Mouse (Mus musculus) left cerebral cortex, adult 18-20 months (tissue): Measurements from ENCODE around the gene Nkd1. TPM values are rescaled to one million over a fixed set of nuclear protein-coding genes. Genes with fewer than 3 reads are reported as not detected.

ENCODE experiments used
- DNase-seq, 2 experiments: peaks; one replicate each; pipeline ENCODE4 v3.0.0; 2021 to 2022; ENCODE audit warnings: low spot score in 2 of 2, mixed read lengths in 1 of 2
- total RNA-seq, 2 experiments: library from RNA; stranded (reverse); gene quantifications; 2 replicates each; pipeline ENCODE4 v1.2.3; 2021

Nkd1 gene
- total RNA-seq, 2 experiments from 2014 or later: 13.0 to 13.8 TPM

DNA sequence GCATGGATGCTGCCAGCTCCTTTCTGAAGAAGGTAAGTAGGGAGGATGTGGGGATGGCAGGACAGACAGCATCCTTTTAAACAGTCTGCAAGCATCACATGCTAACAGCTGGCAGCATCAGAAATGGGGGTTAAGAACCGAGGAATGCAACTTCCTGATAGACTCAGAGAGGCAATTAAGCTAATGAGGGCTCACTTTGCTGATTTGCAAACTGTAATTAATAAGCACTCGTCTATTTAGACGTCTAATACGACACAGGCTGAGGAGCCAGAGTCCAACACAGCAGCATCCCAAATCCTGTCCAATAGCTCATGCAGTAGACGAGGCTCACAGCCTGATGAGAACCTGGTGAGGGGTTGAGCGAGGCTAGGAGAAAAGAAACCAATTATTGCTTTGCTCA lies 89.1 kb downstream of the Nkd1 start:
- DNase-seq: no peak

DNA sequence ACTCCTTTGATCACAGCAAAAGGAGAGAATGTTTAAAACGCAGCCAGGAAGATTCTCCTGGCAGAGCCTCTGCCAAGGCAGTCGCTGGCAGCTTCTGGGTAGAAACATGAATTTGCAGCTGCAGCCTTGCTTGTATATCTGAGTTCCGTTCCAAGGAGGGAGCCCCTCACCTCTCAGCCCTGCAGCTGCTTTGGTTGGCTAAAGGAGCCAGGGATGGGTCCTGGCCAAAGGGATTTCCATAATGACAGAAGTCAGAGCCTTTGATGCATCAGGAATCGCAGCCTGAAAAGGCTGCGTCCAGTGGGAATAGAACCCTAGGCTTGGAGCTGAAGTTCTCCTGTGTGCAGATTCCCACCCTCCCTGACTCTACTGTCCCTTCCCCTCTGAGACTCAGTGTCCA lies 93.8 kb downstream of the Nkd1 start:
- DNase-seq: no peak

DNA sequence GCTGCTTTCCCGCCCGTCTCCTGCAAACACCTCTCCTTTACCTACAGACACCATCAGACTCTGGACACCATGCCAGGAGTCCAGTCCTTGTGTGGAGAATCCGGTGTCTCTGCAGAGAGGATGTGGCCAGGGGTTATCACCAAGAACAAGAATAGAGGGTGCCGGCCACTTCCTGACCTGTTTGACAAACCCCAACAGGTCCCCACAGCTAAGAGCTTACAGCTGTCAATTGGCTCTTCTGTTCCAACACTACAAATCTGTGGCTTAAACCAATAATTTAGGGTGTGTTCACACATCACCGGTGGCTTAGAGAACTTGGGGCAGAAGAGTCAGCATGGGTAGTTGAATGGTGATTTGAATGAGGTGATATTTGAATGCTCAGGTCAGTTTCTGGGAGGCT lies 97.5 kb downstream of the Nkd1 start:
- DNase-seq: no peak

DNA sequence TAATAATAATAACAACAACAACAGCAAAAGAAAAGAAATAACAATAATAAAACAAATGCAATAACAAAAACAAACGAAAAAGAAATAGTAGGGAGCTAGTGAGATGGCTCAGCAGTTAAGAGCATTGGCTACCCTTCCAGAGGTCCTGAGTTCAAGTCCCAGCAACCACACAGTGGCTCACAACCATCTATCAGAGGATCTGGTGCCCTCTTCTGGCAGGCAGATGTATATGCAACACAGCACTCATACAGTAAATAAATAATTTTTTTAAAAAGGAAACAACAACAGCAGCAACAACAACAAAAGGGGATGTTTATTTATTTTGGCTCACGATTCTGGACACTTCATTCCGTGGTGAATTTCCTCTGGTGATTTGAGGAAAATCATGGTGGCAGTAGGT lies 98.4 kb downstream of the Nkd1 start:
- no peak for DNase-seq

DNA sequence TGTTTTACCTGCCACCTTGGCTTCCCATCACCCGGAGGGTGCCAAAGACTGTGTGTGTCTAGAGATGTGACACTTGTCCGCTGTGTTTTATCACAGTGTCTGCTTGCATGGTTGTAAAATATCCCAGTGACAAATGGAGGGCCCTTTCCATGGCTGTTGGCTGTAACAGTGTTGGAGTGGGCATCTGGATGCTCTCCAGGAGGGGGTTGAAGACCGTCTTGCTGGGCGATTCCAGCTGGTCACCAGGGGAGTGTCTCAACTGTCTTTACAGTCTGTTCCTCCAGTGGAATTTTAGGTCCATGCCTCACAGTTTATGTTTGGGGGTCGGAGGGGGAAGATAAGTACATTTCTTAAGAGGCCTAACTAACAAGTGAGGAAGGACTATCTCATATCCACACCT lies 99.8 kb downstream of the Nkd1 start:
- DNase-seq: no peak

DNA sequence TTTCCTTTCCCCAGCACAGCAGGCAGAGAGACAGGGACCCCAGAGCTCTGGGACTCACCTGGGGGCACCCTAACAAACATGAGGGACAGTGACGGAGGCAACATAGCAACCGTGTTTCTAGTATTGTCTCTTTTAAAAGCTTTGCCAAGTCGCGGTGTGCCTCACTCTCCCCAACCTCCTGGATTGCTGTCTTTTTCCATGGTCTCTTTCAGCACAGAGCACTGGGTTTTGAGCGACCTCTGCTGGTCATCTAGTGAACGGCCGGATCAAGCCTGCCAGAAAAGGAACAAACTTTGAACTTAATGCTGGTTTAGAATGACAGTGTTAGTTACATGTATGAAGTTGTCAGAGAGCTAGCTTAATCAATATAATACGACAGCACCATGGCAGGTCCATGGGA lies 100.3 kb downstream of the Nkd1 start:
- peak; percentile 82 to 84 for DNase-seq

DNA sequence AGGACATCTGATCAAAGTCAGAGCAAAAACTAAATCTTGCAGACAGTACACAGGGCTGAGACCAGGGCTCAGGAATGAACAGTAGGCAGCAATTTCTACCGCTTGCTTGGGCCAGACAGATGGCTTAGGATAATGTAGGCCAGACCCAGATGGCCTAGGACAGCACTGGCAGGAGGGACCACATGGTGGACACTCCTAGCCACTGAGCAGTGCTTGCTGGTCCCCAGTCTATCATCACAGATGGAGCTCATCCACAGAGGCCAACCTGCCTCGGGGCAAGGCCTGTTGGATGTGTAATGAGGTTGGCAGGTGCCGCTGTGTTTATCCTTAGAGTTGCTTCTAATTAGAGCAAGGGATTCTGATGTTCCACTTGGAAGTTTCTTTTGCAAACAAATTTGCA lies 102.2 kb downstream of the Nkd1 start:
- no peak for DNase-seq

DNA sequence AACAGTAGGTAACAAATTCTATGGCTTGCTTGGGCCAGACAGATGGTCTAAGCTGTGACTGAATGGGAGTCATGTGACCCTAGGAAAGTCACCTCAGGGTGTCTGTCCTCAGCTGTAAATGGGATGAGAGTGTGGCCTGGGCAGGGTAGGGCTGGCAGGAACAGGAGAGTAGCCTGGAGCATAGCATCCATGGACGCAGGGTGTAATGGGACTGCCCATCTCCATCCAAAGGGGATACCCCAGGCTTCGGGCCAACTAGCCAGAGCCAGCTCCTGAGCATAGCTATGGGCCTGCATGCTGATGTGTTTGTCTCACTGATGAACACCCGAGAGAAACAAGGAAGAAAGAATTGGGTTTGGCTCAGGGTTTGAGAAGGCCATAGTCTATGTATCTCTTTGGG lies 103.1 kb downstream of the Nkd1 start:
- DNase-seq: no peak

DNA sequence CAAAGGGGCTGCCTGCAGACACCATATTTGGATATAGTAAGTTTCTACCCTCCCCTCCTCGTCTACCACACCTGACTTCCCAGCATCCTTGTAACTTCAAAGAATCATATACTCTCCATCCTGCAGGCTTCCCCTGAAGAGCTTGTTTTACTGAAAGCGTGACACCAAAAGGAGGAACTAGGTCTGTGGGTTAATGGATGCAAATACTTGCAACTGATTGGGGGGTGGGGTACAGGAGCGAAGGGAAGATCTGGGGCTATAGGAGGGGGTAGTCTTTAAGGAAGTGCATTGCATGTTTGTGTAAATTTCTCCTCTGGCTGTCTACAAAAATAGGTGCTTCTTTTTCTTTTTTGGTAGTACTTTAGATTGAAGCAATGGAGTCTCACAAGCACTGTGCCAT lies 105.3 kb downstream of the Nkd1 start:
- DNase-seq: no peak

DNA sequence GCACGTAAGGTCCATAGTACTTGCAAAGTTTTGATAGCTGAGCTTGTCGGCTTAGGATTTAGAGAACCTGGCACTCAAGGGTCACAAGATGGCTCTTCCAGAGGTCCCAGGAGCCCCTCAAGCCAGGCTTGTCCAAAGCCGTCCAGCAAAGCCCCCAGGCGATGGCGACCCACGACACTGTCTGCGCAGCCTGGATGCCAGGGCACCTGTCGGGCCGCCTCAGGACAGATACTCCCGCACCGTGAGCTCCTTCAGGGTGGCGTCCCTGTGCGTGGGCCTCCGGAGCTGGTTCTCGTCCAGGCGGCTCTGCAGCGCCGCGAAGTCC lies 105.7 kb downstream of the Nkd1 start:
- DNase-seq: no peak

DNA sequence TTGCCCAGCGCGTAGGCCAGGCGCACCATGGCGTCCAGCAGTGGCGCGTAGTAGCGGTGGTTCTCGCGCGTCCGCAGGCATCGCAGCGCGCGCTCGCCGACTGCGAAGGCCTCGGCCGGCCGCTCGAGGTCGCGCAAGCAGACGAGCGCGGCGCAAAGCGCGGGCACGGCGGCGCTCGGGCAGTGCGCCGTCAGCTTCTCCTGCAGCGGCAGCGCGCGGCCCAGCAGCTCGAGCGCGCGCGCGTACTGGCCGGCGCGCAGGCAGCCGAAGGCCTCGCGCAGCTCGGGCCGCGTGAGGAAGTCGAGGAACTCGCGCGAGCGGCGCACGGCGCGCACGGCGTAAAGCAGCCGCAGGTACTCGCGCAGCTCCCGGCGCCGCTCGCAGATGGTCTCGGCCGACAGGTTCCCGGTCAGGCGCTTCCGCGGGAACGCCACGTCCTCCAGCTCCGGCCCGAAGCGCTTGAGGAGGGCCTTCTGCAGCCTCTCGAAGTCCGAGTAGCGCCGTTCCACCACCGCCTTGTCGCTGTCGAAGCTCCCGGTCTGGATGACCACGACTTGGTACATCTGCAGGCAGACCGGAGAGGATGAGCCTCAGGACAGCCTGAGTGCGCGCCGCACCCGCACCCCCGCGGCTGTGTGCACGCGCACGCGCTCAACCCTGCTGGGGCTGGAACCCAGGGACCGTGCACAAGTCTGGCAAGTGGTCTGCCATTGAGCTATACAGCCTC lies 106.3 kb downstream of the Nkd1 start:
- DNase-seq: peak; percentile 69 to 86

DNA sequence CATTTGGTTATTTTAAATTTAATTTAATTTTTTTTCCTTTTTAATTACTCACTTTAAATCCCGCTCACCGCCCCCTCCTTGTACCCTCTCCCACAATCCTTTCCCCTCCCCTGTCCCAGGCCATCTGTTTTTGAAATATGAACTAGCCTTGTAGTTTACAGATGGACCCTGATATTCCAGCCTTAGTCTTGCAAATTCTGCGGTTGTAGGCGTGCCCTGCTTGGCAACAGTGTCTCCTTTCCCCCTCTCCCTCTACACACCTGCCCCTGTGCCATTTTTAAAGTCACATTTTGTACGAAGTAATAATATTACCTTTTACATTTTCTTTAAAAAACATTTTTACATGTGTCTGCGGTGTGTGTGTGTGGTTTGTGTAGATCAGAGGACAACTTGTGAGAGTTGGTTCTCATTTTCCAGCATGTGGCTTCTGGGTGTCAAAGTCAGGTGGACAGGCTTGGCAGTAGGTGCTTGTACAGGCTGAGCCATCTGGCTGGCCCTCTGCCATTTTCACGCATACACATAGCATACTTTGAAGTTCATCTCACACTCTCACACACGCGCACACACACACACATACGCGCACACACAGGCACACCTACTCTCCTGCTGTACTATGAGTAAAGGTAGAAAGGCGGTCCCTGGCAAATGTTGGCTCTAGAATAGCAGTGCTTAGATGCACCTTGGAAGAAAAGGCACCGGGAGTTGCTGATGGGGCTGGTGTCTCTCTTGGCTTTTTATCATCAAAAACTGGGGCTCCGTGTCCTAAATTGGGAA lies 107.0 kb downstream of the Nkd1 start:
- peak; percentile 36 to 60 for DNase-seq

DNA sequence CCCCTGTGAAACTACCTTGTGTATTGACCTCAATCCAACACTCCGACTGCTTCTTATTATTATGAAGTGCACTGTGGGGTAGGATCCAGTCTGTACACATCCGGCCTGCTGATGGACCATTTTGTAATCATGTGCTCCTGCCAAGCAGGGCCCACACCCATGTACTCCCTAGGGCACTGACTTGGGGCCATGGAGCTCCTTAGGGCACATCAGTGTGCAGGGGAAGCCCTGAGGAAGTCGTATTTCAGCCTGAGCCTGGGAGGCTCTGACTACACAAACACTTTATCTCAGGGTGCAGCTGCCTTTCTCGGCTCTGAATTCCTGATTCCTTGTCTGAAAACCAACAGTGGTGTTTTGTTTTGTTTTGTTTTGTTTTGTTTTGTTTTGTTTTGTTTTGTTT lies 109.1 kb downstream of the Nkd1 start:
- no peak for DNase-seq

DNA sequence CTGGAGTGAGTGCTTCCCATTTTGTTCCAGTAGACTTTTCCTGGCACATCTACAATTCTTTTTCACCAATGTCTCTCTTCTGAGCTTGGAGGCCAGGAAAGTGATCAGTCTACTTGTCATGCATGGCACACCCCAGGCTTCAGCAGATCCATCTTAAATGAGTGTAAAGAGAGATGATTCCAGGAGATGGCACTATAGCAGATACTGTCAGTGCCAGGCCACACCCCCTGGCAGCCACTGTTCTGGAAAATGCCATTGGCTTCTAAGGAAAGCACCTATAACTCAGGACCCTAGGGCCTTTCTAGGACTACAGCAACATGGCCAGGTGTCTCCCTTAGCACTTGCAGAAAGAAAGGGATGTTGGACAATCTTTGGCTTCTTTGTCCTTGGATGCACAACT lies 109.9 kb downstream of the Nkd1 start:
- DNase-seq: peak; percentile 25 to 38

DNA sequence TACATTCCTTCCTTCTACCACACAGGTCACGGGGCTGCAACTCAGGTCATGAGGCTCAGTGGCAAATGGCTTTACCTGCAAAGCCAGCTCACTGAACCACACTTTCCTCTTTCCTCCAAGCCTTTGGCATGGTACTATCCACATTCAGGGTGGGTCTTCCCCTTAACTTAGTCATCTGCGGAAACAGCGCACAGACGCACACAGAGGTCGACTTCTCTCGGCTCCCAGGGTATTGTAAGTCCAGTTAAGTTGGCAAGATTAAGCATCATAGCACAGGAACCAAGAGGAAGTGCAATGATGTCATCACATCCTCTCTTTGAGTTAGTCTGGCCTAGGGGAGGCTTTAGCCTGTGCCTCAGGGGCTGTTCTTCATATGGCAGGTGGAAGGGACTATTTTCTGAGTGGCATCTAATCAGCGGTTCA lies 112.2 kb downstream of the Nkd1 start:
- DNase-seq: no peak

DNA sequence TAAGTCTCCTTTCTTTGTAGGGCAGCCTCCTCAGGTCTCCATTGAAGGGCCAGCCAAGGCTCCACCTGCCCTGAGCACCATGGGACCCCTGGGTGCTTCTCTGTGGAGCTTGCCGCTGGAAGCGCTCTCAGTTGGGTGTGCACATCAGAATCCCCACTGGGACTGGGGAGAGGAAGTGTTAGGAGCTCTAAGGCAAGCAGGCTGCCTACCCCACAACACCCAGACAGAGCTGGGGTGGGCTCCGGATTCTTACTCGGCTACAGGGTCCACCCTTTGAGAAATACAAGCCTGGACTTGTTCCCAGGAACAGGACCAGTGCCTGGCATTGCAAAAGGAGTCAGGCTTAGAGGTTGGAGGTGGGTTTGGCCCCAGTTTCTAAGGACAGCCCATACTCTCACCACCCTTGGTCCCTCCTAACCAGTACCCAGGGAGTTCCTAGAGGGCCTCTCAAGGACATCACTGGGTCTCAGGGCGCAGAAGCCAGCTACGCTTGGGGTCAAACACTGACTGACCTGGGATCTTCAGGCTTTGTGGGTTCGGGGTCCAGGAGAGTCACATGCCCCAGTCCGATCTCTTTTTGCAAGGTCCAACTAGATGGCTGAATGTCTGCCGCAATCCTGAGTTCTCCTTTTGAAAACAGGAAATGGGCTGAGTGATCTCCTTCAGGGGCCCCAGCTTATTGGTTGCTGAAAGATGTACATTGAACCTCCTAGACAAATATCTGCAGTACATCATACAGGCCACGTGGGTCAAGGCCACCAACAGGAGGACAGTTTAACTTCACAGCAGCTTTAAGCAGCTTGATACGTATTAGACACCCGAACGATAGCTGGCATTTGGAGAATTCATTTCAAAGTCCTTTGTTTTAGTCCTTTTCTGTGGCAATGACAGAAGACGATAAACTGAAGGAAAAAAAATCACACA lies 114.6 kb downstream of the Nkd1 start, which contains the start of gene Snx20:
TSS of gene Snx20 (minus strand) at position 655 of the 924 bp plus-strand sequence.
- DNase-seq: no peak

DNA sequence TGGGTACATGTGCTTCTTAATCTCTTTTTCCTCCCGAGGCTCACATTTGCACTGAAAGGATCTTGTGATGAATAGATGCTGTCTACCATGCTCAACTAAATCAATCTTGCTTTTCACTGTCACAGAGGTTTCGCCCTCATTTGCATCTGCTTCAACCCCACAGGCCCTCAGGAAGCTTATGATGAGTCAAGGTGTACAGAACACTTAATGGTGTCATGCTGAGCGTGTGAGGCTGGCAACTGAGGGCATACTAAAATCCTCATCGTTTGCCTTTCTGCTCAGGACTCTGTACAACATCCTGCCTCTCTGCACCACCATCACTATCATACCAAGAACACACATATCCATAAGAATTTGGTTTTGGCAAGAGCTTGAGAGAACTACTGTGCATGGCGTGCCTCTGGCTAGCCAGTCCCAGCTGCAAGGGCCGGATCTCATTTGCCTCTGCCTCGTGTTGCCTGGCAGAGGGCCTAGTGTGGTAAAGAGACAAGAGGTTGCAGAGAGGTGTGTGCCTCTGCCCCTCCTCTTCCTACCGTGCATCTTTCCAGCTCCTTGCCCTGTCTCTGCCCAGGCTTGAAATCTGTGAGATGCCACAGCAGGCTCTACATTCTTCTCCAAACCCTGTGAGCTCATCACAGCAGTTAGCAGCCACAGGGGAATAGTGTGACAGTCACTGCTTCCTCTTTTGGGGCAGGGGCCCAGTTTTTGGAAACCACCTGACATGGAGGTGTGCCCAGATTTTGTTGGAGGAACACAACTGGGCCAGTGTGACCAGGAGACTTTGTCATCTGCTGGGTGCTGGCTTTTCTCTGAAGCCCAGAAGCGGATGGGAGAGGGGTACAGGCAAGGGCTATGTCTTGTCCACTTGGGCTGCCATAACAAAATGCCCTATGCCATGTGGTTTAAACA lies 116.2 kb downstream of the Nkd1 start:
- no peak for DNase-seq

DNA sequence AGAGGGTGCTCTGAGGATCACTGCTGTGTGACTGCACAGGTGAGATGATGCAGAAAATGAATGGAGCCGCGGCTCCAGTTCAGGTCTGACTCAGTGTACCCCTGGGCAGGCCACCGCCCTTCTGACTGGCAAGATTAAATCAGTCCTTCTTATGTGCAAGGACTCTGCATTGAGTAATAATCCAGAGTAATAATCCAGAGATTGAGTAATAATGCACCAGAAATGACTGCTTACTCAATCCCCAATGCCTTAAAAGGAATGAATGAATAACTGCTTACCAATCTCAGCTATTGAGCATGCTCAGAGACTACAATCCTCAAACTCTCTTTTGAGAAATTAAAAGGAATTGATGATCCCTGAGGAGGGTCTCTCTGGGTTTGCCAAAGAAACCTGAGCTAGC lies 117.8 kb downstream of the Nkd1 start:
- DNase-seq: no peak

DNA sequence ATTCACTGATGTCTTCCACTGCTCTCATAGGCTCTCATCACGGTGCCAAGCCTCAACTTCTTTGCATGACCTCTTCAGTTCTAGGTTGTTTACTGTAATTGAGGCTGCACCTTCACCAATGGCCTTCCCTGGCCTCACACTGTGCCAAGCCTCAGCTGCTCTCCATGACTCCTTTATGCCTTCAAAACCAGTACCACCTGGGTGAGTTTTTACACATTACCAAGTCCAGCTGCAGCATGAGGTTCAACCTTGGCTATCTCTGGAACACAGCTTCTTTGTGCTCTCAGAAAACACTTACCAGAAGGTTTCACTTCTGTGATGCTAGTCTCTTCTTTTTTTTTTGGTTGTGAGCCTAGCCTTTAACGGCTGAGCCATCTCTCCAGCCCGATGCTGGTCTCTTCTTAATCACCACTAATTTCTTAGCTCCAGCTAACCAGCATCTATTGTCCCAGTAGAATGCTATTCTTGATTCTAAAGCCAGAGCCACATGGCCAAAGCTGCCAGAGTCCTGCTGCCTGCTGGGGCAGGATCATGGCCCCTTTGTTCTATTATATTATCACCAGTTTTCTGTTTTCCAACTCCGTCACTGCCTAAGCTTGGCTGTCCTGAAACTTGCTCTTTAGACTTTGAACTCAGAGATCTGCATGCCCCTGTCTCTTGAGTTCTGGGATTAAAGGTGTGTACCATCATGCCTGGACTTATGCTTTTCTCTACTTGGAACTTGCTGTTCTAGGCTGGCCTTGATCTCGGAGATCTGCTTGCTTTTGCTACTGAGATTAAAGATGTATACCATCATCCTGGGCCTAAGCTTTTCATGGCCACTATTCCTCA lies 121.8 kb downstream of the Nkd1 start:
- DNase-seq: no peak
